Mouse (Mus musculus) hindbrain, embryonic 11.5 days (tissue): ENCODE data around the gene Hist1h2bb. TPM values are rescaled to one million over a fixed set of nuclear protein-coding genes. Genes with fewer than 3 reads are reported as not detected.
"Not testable (repeated sequence)": the region's sequence is repeated elsewhere in the genome, so short reads cannot be mapped to it uniquely, and the experiment has no call there.

Experiments used
- ATAC-seq: fragments of 200-750 bp; cut with Nextera tagmentation; 2 replicates; pipeline ENCODE4 v1.8.0; 2017; ENCODE audit warnings: mild to moderate bottlenecking, moderate TSS enrichment, moderate library complexity; ENCODE audit not compliant: low FRiP score
- DNase-seq: peaks from one replicate; pipeline ENCODE4 v3.0.0-alpha.2; 2015; ENCODE audit warnings: low spot score
- H3K27ac ChIP-seq: fragments of 300-500 bp; sonication (generic); 2 replicates; pipeline ENCODE4 v1.5.1; 2014; ENCODE audit warnings: mild to moderate bottlenecking, low read depth, low read length
- H3K27me3 ChIP-seq: fragments of 300-500 bp; sonication (generic); 2 replicates; pipeline ENCODE4 v1.6.1; 2014; ENCODE audit warnings: mild to moderate bottlenecking, low read length, moderate library complexity, mixed read lengths; ENCODE audit not compliant: control insufficient read depth, insufficient read depth
- H3K36me3 ChIP-seq: fragments of 300-500 bp; sonication (generic); 2 replicates; pipeline ENCODE4 v1.6.1; 2014; ENCODE audit warnings: mild to moderate bottlenecking, low read length, moderate library complexity, mixed read lengths; ENCODE audit not compliant: control insufficient read depth, insufficient read depth
- H3K4me1 ChIP-seq: fragments of 300-500 bp; sonication (generic); replicated peaks from 2 replicates; pipeline ENCODE4 v1.6.1; 2014; ENCODE audit warnings: low read length, mixed read lengths; ENCODE audit not compliant: control insufficient read depth, insufficient read depth
- H3K4me2 ChIP-seq: fragments of 300-500 bp; sonication (generic); replicated peaks from 2 replicates; pipeline ENCODE4 v1.6.1; 2014; ENCODE audit warnings: mild to moderate bottlenecking, low read depth, low read length
- H3K4me3 ChIP-seq: fragments of 300-500 bp; sonication (generic); 2 replicates; pipeline ENCODE4 v1.5.1; 2014; ENCODE audit warnings: low read depth, low read length
- H3K9ac ChIP-seq: fragments of 300-500 bp; sonication (generic); 2 replicates; pipeline ENCODE4 v1.6.1; 2014; ENCODE audit warnings: low read depth, low read length
- H3K9me3 ChIP-seq: fragments of 300-500 bp; sonication (generic); 2 replicates; pipeline ENCODE4 v1.6.1; 2016; ENCODE audit warnings: low read length; ENCODE audit not compliant: control insufficient read depth
- WGBS: fragments of 180-500 bp; shearing (Covaris S2); extraction: QIAGEN DNeasy Blood & Tissue Kit; methylation state at CpG from one replicate; pipeline ENCODE4 v1.1.7; 2014; 5-methylcytosine and 5-hydroxymethylcytosine counted together
- polyA plus RNA-seq: library from polyadenylated mRNA; unstranded; fragments of >200 nt; fragmentation: Nextera tagmentation; extraction: Ambion mirVana; gene quantifications from 2 replicates; pipeline ENCODE4 v1.2.1, GENCODE M21; 2014

Hist1h2bb gene
- polyA plus RNA-seq, 1 experiment from 2014 or later = 1.4 TPM

GRCm38 (mm10) chr13:23759251-23759771 is 12.8 kb downstream of the Hist1h2bb start:
- Histone ChIP-seq H3K9ac (no peak overlapping the region), H3K4me3 (no peak overlapping the region), H3K4me2 (no peak overlapping the region), H3K4me1 (peaks cover 7% of the 10 kb centered on the region; the same call in 1 of the 2 replicates), H3K27me3 (no peaks in the 10 kb centered on the region), H3K9me3 (no peaks in the 10 kb centered on the region), H3K27ac (no peak overlapping the region), H3K36me3 (no peaks in the 10 kb centered on the region)
- 69% methylated on average over 3 of the region's 3 CpGs for WGBS
- no peak for DNase-seq
- no peak for ATAC-seq

GRCm38 (mm10) chr13:23759916-23760239 is 13.3 kb downstream of the Hist1h2bb start:
- no peak overlapping the region for H3K9ac ChIP-seq
- no peak for ATAC-seq
- no peaks in the 10 kb centered on the region for H3K36me3 ChIP-seq
- H3K4me1 ChIP-seq = peaks cover 8% of the 10 kb centered on the region; the same call in 1 of the 2 replicates
- no peaks in the 10 kb centered on the region for H3K9me3 ChIP-seq
- DNase-seq = no peak
- H3K27me3 ChIP-seq = no peaks in the 10 kb centered on the region
- peak overlapping the region; percentile 13 for H3K4me3 ChIP-seq
- H3K4me2 ChIP-seq = peak overlapping the region; percentile 46
- 72% methylated on average over 1 of the region's 1 CpGs for WGBS
- peak overlapping the region; percentile 83 for H3K27ac ChIP-seq

GRCm38 (mm10) chr13:23760240-23760971 is 13.9 kb downstream of the Hist1h2bb start:
- DNase-seq = peak; percentile 50
- ATAC-seq = peak; percentile 20; the same call in 1 of the 2 replicates

GRCm38 (mm10) chr13:23760972-23761864 is 14.7 kb downstream of the Hist1h2bb start, which contains the start of gene Hist1h4a:
Hist1h4a (minus strand) TSS chr13:23761230.
- no peaks in the 10 kb centered on the region for H3K36me3 ChIP-seq
- DNase-seq (peak; percentile 98), ATAC-seq (peak; percentile 77)
- peak within 1 kb of the TSS; percentile 46 for H3K4me2 ChIP-seq
- WGBS = under 1% methylated on average over 61 of the region's 72 CpGs
- no peaks in the 10 kb centered on the region for H3K9me3 ChIP-seq
- peak within 1 kb of the TSS; percentile 83 for H3K27ac ChIP-seq
- peak within 1 kb of the TSS; percentile 35 for H3K4me3 ChIP-seq
- peak within 1 kb of the TSS; percentile 34; the same call in 1 of the 2 replicates for H3K9ac ChIP-seq
- no peaks in the 10 kb centered on the region for H3K27me3 ChIP-seq
- peaks cover 8% of the 10 kb centered on the region; the same call in 1 of the 2 replicates for H3K4me1 ChIP-seq

More at GRCm38 (mm10) chr13:23760240-23760971, 13.9 kb downstream of the Hist1h2bb start:
- Histone ChIP-seq H3K4me1 (peaks cover 8% of the 10 kb centered on the region; the same call in 1 of the 2 replicates), H3K36me3 (no peaks in the 10 kb centered on the region), H3K9ac (peak overlapping the region; percentile 34; the same call in 1 of the 2 replicates), H3K27me3 (no peaks in the 10 kb centered on the region), H3K4me2 (peak overlapping the region; percentile 46), H3K9me3 (no peaks in the 10 kb centered on the region), H3K27ac (peak overlapping the region; percentile 83), H3K4me3 (peak overlapping the region; percentile 35)
- 2% methylated on average over 20 of the region's 27 CpGs for WGBS

- Histone ChIP-seq H3K4me3 (peak within 1 kb of the TSS; percentile 57), H3K27ac (peak within 1 kb of the TSS; percentile 83), H3K9ac (peak within 1 kb of the TSS; percentile 45; the same call in 1 of the 2 replicates), H3K4me2 (peak within 1 kb of the TSS; percentile 89)
- not testable (repeated sequence) for H3K27me3 ChIP-seq, H3K4me1 ChIP-seq, H3K9me3 ChIP-seq, H3K36me3 ChIP-seq
- peak; percentile 67 for ATAC-seq
- peak; percentile 66 for DNase-seq
- WGBS = under 1% methylated on average over 25 of the region's 52 CpGs
These were observed 15.6 kb downstream of the Hist1h2bb start, which contains the start of gene Hist1h3a for GRCm38 (mm10) chr13:23761871-23762821. Hist1h3a (minus strand) TSS chr13:23762386.

GRCm38 (mm10) chr13:23763242-23763585 is 16.7 kb downstream of the Hist1h2bb start:
- ATAC-seq = no peak
- under 1% methylated on average over 10 of the region's 10 CpGs for whole genome bisulfite sequencing
- H3K4me3 ChIP-seq = peak overlapping the region; percentile 57

GRCm38 (mm10) chr13:23763586-23764323 is 17.2 kb downstream of the Hist1h2bb start, which contains the start of gene Hist1h1a:
Hist1h1a (plus strand) TSS chr13:23763666.
- peak within 1 kb of the TSS; percentile 83 for H3K27ac ChIP-seq
- peaks cover 5% of the 10 kb centered on the region; the same call in 1 of the 2 replicates for H3K4me1 ChIP-seq
- peak within 1 kb of the TSS; percentile 57 for H3K4me3 ChIP-seq
- DNase-seq (peak; percentile 92), ATAC-seq (peak; percentile 69)
- H3K9ac ChIP-seq = peak within 1 kb of the TSS; percentile 82
- H3K27me3 ChIP-seq = no peaks in the 10 kb centered on the region
- no peaks in the 10 kb centered on the region for H3K36me3 ChIP-seq
- H3K9me3 ChIP-seq = no peaks in the 10 kb centered on the region
- 4% methylated on average over 34 of the region's 34 CpGs for WGBS
- H3K4me2 ChIP-seq = peak within 1 kb of the TSS; percentile 89

More at GRCm38 (mm10) chr13:23763242-23763585, 16.7 kb downstream of the Hist1h2bb start:
- no peaks in the 10 kb centered on the region for H3K9me3 ChIP-seq
- DNase-seq = no peak
- peak overlapping the region; percentile 83 for H3K27ac ChIP-seq
- no peaks in the 10 kb centered on the region for H3K36me3 ChIP-seq
- no peaks in the 10 kb centered on the region for H3K27me3 ChIP-seq
- H3K9ac ChIP-seq = peak overlapping the region; percentile 45; the same call in 1 of the 2 replicates
- peak overlapping the region; percentile 89 for H3K4me2 ChIP-seq
- peaks cover 5% of the 10 kb centered on the region; the same call in 1 of the 2 replicates for H3K4me1 ChIP-seq
